Mouse (Mus musculus) G1E (cell line): ENCODE results near the gene AU041133. TPM values are rescaled to one million over a fixed set of nuclear protein-coding genes. Genes with fewer than 3 reads are reported as not detected.

Experiments
- ATAC-seq: 2 replicates; pipeline ENCODE4 v1.8.0; 2016; ENCODE audit warnings: mild to moderate bottlenecking; ENCODE audit not compliant: insufficient number of reproducible peaks, poor library complexity, low FRiP score, severe bottlenecking; ENCODE audit errors: extremely low read depth
- DNase-seq: peaks from one replicate; pipeline ENCODE4 v3.0.0; 2012; ENCODE audit warnings: low spot score
- H3K27me3 ChIP-seq: 2 replicates; pipeline ENCODE4 v1.6.1; 2012; ENCODE audit warnings: mild to moderate bottlenecking, low read length, inconsistent platforms; ENCODE audit not compliant: insufficient read depth
- H3K36me3 ChIP-seq: replicated peaks from 2 replicates; pipeline ENCODE3; 2012; ENCODE audit warnings: mild to moderate bottlenecking, inconsistent platforms
- H3K4me1 ChIP-seq: 2 replicates; pipeline ENCODE4 v1.6.1; 2012; ENCODE audit warnings: low read depth, low read length, inconsistent platforms, mixed read lengths; ENCODE audit not compliant: insufficient read depth
- H3K4me3 ChIP-seq: 2 replicates; pipeline ENCODE4 v1.5.1; 2012; ENCODE audit warnings: low read depth, mild to moderate bottlenecking, inconsistent platforms, low read length, moderate library complexity, mixed read lengths
- H3K9me3 ChIP-seq: replicated peaks from 2 replicates; pipeline ENCODE4 v1.6.1; 2012; ENCODE audit warnings: inconsistent platforms
- CTCF ChIP-seq: IDR thresholded peaks from 2 replicates; pipeline ENCODE4 v1.5.1; 2012; ENCODE audit warnings: low read depth, low read length, inconsistent platforms, mixed read lengths
- GATA1 ChIP-seq: IDR thresholded peaks from 2 replicates; pipeline ENCODE4 v1.6.1; 2012; ENCODE audit warnings: borderline replicate concordance, low read length, inconsistent platforms, mixed read lengths
- GATA2 ChIP-seq: IDR thresholded peaks from 2 replicates; pipeline ENCODE4 v1.6.1; 2012; ENCODE audit warnings: low read depth, low read length, inconsistent platforms, borderline replicate concordance
- POLR2AphosphoS5 ChIP-seq: IDR thresholded peaks from 2 replicates; pipeline ENCODE4 v1.6.1; 2012; ENCODE audit warnings: low read depth, low read length, inconsistent platforms; ENCODE audit not compliant: insufficient replicate concordance
- TAL1 ChIP-seq: conservative IDR thresholded peaks from 2 replicates; pipeline ENCODE4 v1.6.1; 2012; ENCODE audit warnings: low read depth, low read length, inconsistent platforms, mixed read lengths
- polyA plus RNA-seq: library from polyadenylated mRNA; stranded (reverse); fragments of >175 nt; gene quantifications from 2 replicates; pipeline ENCODE4 v1.2.3, GENCODE M21; 2012
- total RNA-seq, 2 experiments: library from RNA; stranded (forward) in 1 of 2; stranded (reverse) in 1 of 2; fragments of 200-1000 nt in 1 of 2; fragments of >200 nt in 1 of 2; fragmentation: Nextera tagmentation in 1 of 2; gene quantifications; 2 replicates each; pipeline ENCODE4 v1.2.3; 2014 to 2017

Gene AU041133
- total and polyA plus RNA-seq, 3 experiments: 0.18 to 14.4 (median 12.2) TPM

DNA sequence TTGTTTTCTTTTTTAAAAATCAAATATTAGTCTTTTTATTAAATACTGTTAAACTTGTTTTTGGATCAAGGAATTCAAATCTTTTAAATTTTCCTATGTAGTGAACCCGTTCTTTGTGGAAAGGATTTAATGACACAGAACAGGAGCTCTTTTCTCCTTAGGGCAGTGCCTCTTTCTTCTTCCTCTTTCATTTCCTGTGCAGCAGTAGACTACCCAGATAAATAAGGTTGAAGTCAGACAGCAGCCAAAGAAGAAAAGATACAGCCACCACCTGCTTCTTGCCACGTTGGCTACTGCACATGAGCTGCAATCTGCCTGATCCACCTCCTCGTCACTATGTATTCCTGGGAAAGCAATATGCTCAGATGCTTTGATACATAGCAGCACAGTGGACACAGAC lies 40.0 kb downstream of the AU041133 start:
- ATAC-seq: no peak
- DNase-seq: no peak
- Histone ChIP-seq H3K27me3 (no peaks in the 10 kb centered on the region), H3K4me1 (no peaks in the 10 kb centered on the region), H3K4me3 (no peak overlapping the region), H3K9me3 (peaks cover 2% of the 10 kb centered on the region; the same call in 1 of the 2 replicates), H3K36me3 (no peaks in the 10 kb centered on the region)
- TF ChIP-seq POLR2AphosphoS5 (no peak), GATA2 (no peak), TAL1 (no peak), CTCF (no peak), GATA1 (no peak)

DNA sequence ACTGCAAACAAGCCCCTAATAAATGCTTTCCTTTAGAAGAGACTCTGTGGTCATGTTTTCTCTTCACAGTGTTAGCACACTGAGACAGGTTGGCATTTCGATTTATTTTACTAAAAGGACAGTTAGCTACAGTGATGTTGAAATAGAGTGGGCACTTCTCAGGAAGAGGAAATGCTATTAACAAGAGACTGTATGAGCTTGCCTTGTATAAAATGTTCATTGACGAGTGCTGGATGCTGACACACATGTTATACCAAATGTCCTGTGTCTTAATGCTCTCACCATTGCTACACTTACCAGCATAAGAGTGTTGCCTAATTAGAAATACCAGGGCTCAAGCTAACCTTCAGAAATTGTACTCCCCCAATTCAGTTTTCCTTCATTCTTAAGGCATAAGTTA lies 42.0 kb downstream of the AU041133 start:
- H3K9me3 ChIP-seq: no peaks in the 10 kb centered on the region
- TF ChIP-seq CTCF (no peak), TAL1 (no peak), POLR2AphosphoS5 (no peak), GATA1 (no peak), GATA2 (no peak)
- no peak for DNase-seq
- no peaks in the 10 kb centered on the region for H3K27me3 ChIP-seq
- H3K4me3 ChIP-seq: no peak overlapping the region
- H3K4me1 ChIP-seq: no peaks in the 10 kb centered on the region
- no peaks in the 10 kb centered on the region for H3K36me3 ChIP-seq
- no peak for ATAC-seq

DNA sequence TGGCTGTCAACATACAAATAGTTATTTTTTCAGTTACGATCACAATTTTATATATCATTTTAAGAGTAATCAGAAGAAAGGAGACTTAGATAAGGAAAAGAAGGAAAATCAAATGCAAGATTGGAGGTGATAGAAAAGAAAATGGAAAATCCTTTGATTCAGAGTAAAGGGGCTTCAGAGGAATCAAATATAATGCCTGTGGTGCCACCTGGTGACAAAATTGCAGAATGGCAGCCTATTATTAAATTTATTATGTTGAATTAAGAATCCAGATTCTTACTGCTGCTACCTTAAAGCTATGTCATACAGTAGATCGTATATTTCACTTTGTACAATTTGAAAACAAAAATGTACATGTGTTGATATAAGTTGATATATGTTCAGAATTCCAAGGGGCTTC lies 43.0 kb downstream of the AU041133 start:
- no peak overlapping the region for H3K4me3 ChIP-seq
- ATAC-seq (no peak), DNase-seq (no peak)
- no peaks in the 10 kb centered on the region for H3K9me3 ChIP-seq
- H3K36me3 ChIP-seq: no peaks in the 10 kb centered on the region
- H3K27me3 ChIP-seq: no peaks in the 10 kb centered on the region
- H3K4me1 ChIP-seq: no peaks in the 10 kb centered on the region
- TF ChIP-seq POLR2AphosphoS5 (no peak), TAL1 (no peak), GATA1 (no peak), CTCF (no peak)

DNA sequence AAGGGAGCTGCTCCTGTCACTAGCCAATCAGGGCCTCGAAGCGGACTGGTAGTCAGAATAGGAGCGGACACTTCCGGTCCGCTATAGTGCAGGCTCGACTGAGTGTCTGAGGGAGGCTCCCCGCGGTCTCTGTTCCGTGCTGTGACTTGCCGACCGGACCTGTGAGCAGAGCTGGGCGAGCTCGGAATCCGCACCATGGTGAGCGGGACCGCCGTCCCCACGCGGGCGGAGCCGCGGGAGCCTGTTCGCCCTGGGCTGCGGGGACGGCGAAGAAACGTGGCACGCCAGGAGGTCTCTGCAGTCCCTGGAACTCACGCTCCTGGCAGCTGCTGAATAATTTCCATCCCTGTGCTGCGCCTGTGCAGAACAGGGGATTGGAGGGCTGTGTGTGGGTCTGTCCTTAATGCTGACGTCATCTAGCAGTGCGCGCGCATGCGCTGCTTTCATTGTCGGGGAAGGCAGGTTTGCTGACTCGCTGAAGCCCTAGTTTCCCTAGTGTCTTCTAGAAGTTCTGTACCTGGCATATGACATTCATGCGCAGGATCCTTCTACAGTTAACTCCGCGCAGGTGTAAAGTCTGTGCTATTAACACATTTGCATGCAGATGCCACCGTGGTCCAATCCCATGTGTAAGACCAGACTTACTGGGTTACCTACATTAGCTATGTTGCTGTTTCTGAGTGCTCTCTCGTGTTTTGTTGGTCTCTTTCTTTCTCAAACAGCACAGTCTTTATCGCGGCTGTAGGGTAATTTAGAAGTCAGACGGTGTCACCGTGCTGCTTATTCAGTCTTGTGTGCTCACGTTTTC lies 50.6 kb downstream of the AU041133 start:
- no peaks in the 10 kb centered on the region for H3K36me3 ChIP-seq
- no peaks in the 10 kb centered on the region for H3K27me3 ChIP-seq
- no peak; the same call in 1 of the 2 replicates for ATAC-seq
- peaks cover 10% of the 10 kb centered on the region for H3K4me1 ChIP-seq
- DNase-seq: peak; percentile 3
- peak overlapping the region; percentile 69 for H3K4me3 ChIP-seq
- H3K9me3 ChIP-seq: peaks cover 5% of the 10 kb centered on the region; the same call in 1 of the 2 replicates
- TF ChIP-seq GATA1 (no peak), TAL1 (no peak), POLR2AphosphoS5 (no peak), GATA2 (no peak), CTCF (no peak)

Other genes with a start within 250 kb of the AU041133 start
- 19.9 and 23.0 TPM in 2 replicates for gene Zfp781, start 197.5 kb upstream of the AU041133 start, total RNA-seq (2014; fragmentation: Nextera tagmentation)
- 6.7 and 7.2 TPM in 2 replicates for gene Zfp781, start 197.5 kb upstream of the AU041133 start, total RNA-seq (2017)
- 0.35 and 0.39 TPM in 2 replicates for gene Zfp781, start 197.5 kb upstream of the AU041133 start, polyA plus RNA-seq
- gene Zfp873, start 79.9 kb upstream of the AU041133 start, total RNA-seq (2014; fragmentation: Nextera tagmentation): 10.7 and 10.9 TPM in 2 replicates
- gene Zfp873, start 79.9 kb upstream of the AU041133 start, total RNA-seq (2017): 10.3 and 12.8 TPM in 2 replicates
- 0.40 and 0.52 TPM in 2 replicates for gene Zfp873, start 79.9 kb upstream of the AU041133 start, polyA plus RNA-seq
- 17.8 and 18.6 TPM in 2 replicates for gene BC024063, start 44.7 kb upstream of the AU041133 start, total RNA-seq (2014; fragmentation: Nextera tagmentation)
- 10.7 and 11.5 TPM in 2 replicates for gene BC024063, start 44.7 kb upstream of the AU041133 start, total RNA-seq (2017)
- gene BC024063, start 44.7 kb upstream of the AU041133 start, polyA plus RNA-seq: 0.14 and 0.20 TPM in 2 replicates
- 15.3 and 15.8 TPM in 2 replicates for gene Zfp938, start 113.3 kb downstream of the AU041133 start, total RNA-seq (2014; fragmentation: Nextera tagmentation)
- gene Zfp938, start 113.3 kb downstream of the AU041133 start, total RNA-seq (2017): 12.8 and 17.6 TPM in 2 replicates
- 0.14 and 0.39 TPM in 2 replicates for gene Zfp938, start 113.3 kb downstream of the AU041133 start, polyA plus RNA-seq
- not detected in 2 replicates for gene 4932415D10Rik, start 188.6 kb downstream of the AU041133 start, total RNA-seq (2014; fragmentation: Nextera tagmentation)
- 0.06 and 0.11 TPM in 2 replicates for gene 4932415D10Rik, start 188.6 kb downstream of the AU041133 start, total RNA-seq (2017)
- gene 4932415D10Rik, start 188.6 kb downstream of the AU041133 start, polyA plus RNA-seq: not detected in 2 replicates
- 23.2 and 25.1 TPM in 2 replicates for gene Gm4924, start 226.2 kb downstream of the AU041133 start, total RNA-seq (2014; fragmentation: Nextera tagmentation)
- 19.3 and 25.6 TPM in 2 replicates for gene Gm4924, start 226.2 kb downstream of the AU041133 start, total RNA-seq (2017)
- gene Gm4924, start 226.2 kb downstream of the AU041133 start, polyA plus RNA-seq: 0.08 and 0.27 TPM in 2 replicates